Mouse (Mus musculus): ENCODE data around the gene Golgb1.
"Not testable (repeated sequence)": the region's sequence is repeated elsewhere in the genome, so short reads cannot be mapped to it uniquely, and the experiment has no call there.

Gene Golgb1

GRCm38 (mm10) chr16:36874583-36875275 lies at the start of gene Golgb1, which contains the start of gene Eaf2:
Gene Golgb1, plus strand, starts transcription at chr16:36875140.
Gene Eaf2, minus strand, starts transcription at chr16:36875003.
- TF ChIP-seq NANOG (IDR thresholded peaks at IDR 0.05; ENCODE audit: borderline replicate concordance, low read length) = no peak
- TF ChIP-seq POU5F1 (IDR thresholded peaks at IDR 0.05; ENCODE audit: borderline replicate concordance, low read length) = no peak
- TF ChIP-seq CTCF (conservative IDR thresholded peaks at IDR 0.05; ENCODE audit: low read length) = no peak
- H3K9me3 ChIP-seq (ENCODE audit: low read length) = no peaks in the 10 kb centered on the region
- H3K27me3 ChIP-seq (ENCODE audit: insufficient read depth, low read length) = no peaks in the 10 kb centered on the region
- H3K36me3 ChIP-seq (ENCODE audit: insufficient read depth, low read length) = peaks cover 14% of the 10 kb centered on the region
- peak within 1 kb of the TSS; percentile 93 for H3K4me3 ChIP-seq (replicated peaks; ENCODE audit: low read length)
- peaks cover 29% of the 10 kb centered on the region for H3K4me1 ChIP-seq (replicated peaks; ENCODE audit: low read depth, low read length)

GRCm38 (mm10) chr16:36827611-36828053 lies 47.3 kb upstream of the Golgb1 start:
- Histone ChIP-seq H3K36me3 (ENCODE audit: insufficient read depth, low read length) (no peaks in the 10 kb centered on the region; the same call in 1 of the 2 replicates), H3K27me3 (ENCODE audit: insufficient read depth, low read length) (peaks cover 10% of the 10 kb centered on the region), H3K4me1 (replicated peaks; ENCODE audit: low read depth, low read length) (peaks cover 9% of the 10 kb centered on the region), H3K4me3 (replicated peaks; ENCODE audit: low read length) (peak overlapping the region; percentile 91), H3K9me3 (ENCODE audit: low read length) (no peaks in the 10 kb centered on the region)
- TF ChIP-seq NANOG (IDR thresholded peaks at IDR 0.05; ENCODE audit: borderline replicate concordance, low read length) = no peak

GRCm38 (mm10) chr16:36828054-36828786 lies 46.7 kb upstream of the Golgb1 start, which contains the start of gene Iqcb1:
Gene Iqcb1, plus strand, starts transcription at chr16:36828385.
- H3K4me3 ChIP-seq (replicated peaks; ENCODE audit: low read length) = peak within 1 kb of the TSS; percentile 91
- TF ChIP-seq CTCF (conservative IDR thresholded peaks at IDR 0.05; ENCODE audit: low read length) (no peak), POU5F1 (IDR thresholded peaks at IDR 0.05; ENCODE audit: borderline replicate concordance, low read length) (no peak), NANOG (IDR thresholded peaks at IDR 0.05; ENCODE audit: borderline replicate concordance, low read length) (no peak)

GRCm38 (mm10) chr16:36828820-36829219 lies 46.1 kb upstream of the Golgb1 start:
- peak overlapping the region; percentile 91 for H3K4me3 ChIP-seq (replicated peaks; ENCODE audit: low read length)
- no peaks in the 10 kb centered on the region for H3K9me3 ChIP-seq (ENCODE audit: low read length)
- H3K27me3 ChIP-seq (ENCODE audit: insufficient read depth, low read length) = peaks cover 10% of the 10 kb centered on the region
- TF ChIP-seq NANOG (IDR thresholded peaks at IDR 0.05; ENCODE audit: borderline replicate concordance, low read length) (no peak), POU5F1 (IDR thresholded peaks at IDR 0.05; ENCODE audit: borderline replicate concordance, low read length) (no peak), CTCF (conservative IDR thresholded peaks at IDR 0.05; ENCODE audit: low read length) (no peak)
- no peaks in the 10 kb centered on the region; the same call in 1 of the 2 replicates for H3K36me3 ChIP-seq (ENCODE audit: insufficient read depth, low read length)
- peaks cover 9% of the 10 kb centered on the region for H3K4me1 ChIP-seq (replicated peaks; ENCODE audit: low read depth, low read length)

More at GRCm38 (mm10) chr16:36828054-36828786, 46.7 kb upstream of the Golgb1 start, which contains the start of gene Iqcb1:
- peaks cover 9% of the 10 kb centered on the region for H3K4me1 ChIP-seq (replicated peaks; ENCODE audit: low read depth, low read length)
- no peaks in the 10 kb centered on the region for H3K9me3 ChIP-seq (ENCODE audit: low read length)
- H3K36me3 ChIP-seq (ENCODE audit: insufficient read depth, low read length) = no peaks in the 10 kb centered on the region; the same call in 1 of the 2 replicates
- H3K27me3 ChIP-seq (ENCODE audit: insufficient read depth, low read length) = peaks cover 10% of the 10 kb centered on the region

GRCm38 (mm10) chr16:36846894-36847293 lies 28.0 kb upstream of the Golgb1 start:
- H3K4me1 ChIP-seq (replicated peaks; ENCODE audit: low read depth, low read length); H3K36me3 ChIP-seq (ENCODE audit: insufficient read depth, low read length); H3K9me3 ChIP-seq (ENCODE audit: low read length); H3K4me3 ChIP-seq (replicated peaks; ENCODE audit: low read length); H3K27me3 ChIP-seq (ENCODE audit: insufficient read depth, low read length): not testable (repeated sequence)

GRCm38 (mm10) chr16:36851202-36851601 lies 23.7 kb upstream of the Golgb1 start:
- no peak for TF ChIP-seq NANOG (IDR thresholded peaks at IDR 0.05; ENCODE audit: borderline replicate concordance, low read length)

GRCm38 (mm10) chr16:36863585-36863984 lies 11.4 kb upstream of the Golgb1 start:
- H3K4me3 ChIP-seq (replicated peaks; ENCODE audit: low read length) = no peak overlapping the region
- H3K4me1 ChIP-seq (replicated peaks; ENCODE audit: low read depth, low read length) = no peaks in the 10 kb centered on the region
- TF ChIP-seq CTCF (conservative IDR thresholded peaks at IDR 0.05; ENCODE audit: low read length) (no peak), NANOG (IDR thresholded peaks at IDR 0.05; ENCODE audit: borderline replicate concordance, low read length) (no peak), POU5F1 (IDR thresholded peaks at IDR 0.05; ENCODE audit: borderline replicate concordance, low read length) (no peak)

More at GRCm38 (mm10) chr16:36851202-36851601, 23.7 kb upstream of the Golgb1 start:
- H3K36me3 ChIP-seq (ENCODE audit: insufficient read depth, low read length) = peaks cover 5% of the 10 kb centered on the region; the same call in 1 of the 2 replicates
- no peak overlapping the region for H3K4me3 ChIP-seq (replicated peaks; ENCODE audit: low read length)
- no peaks in the 10 kb centered on the region for H3K4me1 ChIP-seq (replicated peaks; ENCODE audit: low read depth, low read length)
- no peaks in the 10 kb centered on the region for H3K27me3 ChIP-seq (ENCODE audit: insufficient read depth, low read length)
- no peaks in the 10 kb centered on the region for H3K9me3 ChIP-seq (ENCODE audit: low read length)

GRCm38 (mm10) chr16:36869442-36869841 lies 5.5 kb upstream of the Golgb1 start:
- no peaks in the 10 kb centered on the region for H3K9me3 ChIP-seq (ENCODE audit: low read length)
- H3K4me3 ChIP-seq (replicated peaks; ENCODE audit: low read length) = no peak overlapping the region
- no peak for TF ChIP-seq CTCF (conservative IDR thresholded peaks at IDR 0.05; ENCODE audit: low read length)
- TF ChIP-seq POU5F1 (IDR thresholded peaks at IDR 0.05; ENCODE audit: borderline replicate concordance, low read length) = no peak
- TF ChIP-seq NANOG (IDR thresholded peaks at IDR 0.05; ENCODE audit: borderline replicate concordance, low read length) = no peak

More at GRCm38 (mm10) chr16:36863585-36863984, 11.4 kb upstream of the Golgb1 start:
- no peaks in the 10 kb centered on the region for H3K27me3 ChIP-seq (ENCODE audit: insufficient read depth, low read length)
- peaks cover 19% of the 10 kb centered on the region for H3K36me3 ChIP-seq (ENCODE audit: insufficient read depth, low read length)
- no peaks in the 10 kb centered on the region for H3K9me3 ChIP-seq (ENCODE audit: low read length)

More at GRCm38 (mm10) chr16:36869442-36869841, 5.5 kb upstream of the Golgb1 start:
- H3K27me3 ChIP-seq (ENCODE audit: insufficient read depth, low read length) = no peaks in the 10 kb centered on the region
- H3K36me3 ChIP-seq (ENCODE audit: insufficient read depth, low read length) = peaks cover 24% of the 10 kb centered on the region
- H3K4me1 ChIP-seq (replicated peaks; ENCODE audit: low read depth, low read length) = peaks cover 10% of the 10 kb centered on the region
